Mouse (Mus musculus) kidney, postnatal 14 days (tissue): Measurements from ENCODE around the gene 2010003K11Rik.

Experiments used
- DNase-seq: peaks from one replicate; pipeline ENCODE4 v3.0.0; 2022; ENCODE audit warnings: mixed read lengths

2010003K11Rik gene

DNA sequence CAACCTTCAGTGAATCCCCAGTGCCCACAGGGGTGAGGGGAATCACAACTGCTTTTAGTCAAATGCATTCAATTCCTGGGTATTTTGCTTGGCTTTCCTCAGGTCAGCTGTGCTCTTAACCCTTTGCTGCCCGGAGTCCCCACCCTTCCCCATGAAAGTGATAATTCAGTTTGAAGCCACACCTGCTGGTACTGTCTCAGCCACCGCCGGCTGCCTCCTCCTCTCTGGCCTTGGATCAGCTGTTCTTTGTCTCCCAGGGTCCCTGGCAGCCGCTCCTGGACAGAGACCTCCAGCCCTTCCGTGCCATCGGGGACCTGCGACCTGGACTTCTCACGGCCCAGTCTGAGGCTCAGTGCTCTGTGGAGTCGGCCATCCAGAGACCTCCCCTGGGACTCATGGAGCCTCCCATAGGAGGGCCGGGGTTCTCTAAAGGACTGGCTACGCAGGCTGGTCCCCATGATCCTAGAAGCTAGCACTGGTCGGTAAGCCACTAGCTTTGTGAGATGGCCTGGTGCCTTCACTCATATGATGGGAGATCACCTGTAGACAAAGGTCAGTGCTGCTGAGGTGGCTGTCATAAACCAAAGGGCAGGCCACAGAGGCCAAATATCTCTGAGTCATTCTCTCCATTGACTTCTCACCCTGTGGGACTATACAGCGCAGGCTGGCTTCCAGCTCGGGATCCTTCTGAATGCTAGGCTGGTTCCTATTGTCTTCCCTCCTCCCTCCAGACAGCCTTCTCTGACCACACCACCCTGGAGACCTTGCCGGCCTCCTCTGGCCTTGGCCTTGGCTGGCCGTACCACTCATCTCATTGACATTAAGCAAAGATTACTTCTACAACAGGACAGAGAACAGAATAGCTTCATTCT, at the start of gene 2010003K11Rik:
Gene 2010003K11Rik, minus strand, starts transcription at position 522 of the 872 bp plus-strand sequence.
- peak; percentile 21 for DNase-seq

DNA sequence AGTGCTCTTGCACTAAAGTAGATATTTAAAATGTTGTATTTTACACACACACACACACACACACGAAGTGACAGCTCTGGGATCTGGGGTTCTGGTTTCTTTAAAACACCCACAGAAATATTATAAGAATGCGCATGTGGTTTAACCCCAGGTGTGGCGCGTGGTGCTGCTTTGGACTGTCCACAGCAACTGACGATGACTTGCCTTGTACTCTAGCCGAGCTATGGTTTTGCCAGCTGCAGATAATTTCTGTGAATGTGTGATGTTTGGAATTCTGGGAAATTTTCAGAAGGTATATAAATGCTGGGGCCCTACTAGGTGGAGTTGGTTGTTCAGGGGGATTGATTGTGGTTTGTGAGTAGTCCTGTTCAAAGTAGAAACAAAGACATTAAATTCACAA, 49.4 kb upstream of the 2010003K11Rik start:
- DNase-seq, result no peak

DNA sequence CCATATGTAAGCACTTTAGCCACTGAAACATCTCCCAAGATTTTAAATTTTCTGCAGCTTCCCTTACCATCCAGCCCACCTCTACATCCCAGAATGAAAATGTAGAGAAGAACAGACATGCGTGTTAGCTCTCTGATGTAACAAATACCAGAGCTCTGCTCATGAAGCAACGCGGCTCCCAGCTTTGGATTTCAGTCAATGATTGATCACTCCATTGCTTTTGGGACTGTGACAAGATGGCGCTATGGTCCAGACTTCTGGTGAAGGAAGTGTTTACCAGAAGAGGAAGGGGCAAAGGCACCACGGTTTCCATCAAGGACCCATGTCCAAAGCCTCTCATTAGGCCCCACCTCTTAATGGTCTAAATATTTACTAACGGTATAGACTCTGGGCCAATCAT, 47.5 kb upstream of the 2010003K11Rik start:
- DNase-seq, result no peak

GRCm38 (mm10) chr19:4545091-4545490, 46.7 kb upstream of the 2010003K11Rik start:
- DNase-seq, result no peak

DNA sequence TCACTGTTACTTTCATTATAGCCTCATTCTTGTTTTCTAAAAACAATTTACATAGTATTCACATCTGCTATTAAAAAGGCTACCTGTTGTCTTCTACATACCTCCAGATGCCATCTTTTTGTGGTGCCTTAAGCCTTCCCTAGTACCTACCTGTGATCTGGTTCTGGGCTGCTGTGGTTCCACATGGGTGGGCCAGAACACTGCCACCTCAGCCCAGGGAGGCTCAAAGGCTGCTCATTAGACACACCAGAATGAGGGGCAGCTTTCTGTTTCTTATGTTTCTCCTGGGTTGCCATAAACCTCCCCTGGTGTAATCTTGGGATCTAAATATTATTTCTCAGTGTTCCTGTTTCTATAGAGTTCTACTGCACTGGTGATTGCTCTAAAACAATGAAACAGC, 43.7 kb upstream of the 2010003K11Rik start:
- DNase-seq, result peak; percentile 35

- peak; percentile 23 for DNase-seq
These were observed 42.6 kb upstream of the 2010003K11Rik start for GRCm38 (mm10) chr19:4540992-4541391.

DNA sequence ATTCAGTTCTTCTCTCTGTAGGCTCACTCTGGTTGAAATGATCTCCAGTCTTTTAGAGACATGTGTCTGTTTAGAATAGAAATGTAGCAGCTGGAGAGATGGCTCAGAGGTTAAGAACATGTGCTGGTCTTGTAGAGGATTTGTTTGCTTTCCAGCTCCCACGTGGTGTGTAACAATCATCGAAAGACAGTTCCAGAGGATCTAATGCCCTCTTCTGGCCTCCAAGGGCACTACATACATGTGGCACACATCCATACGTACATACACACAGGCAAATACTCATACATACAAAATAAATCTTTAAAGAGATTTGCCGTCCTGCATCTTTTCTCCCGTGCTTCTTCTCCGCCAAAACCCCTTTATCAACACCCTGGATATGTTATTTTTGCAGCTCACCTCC, 41.9 kb upstream of the 2010003K11Rik start:
- no peak for DNase-seq

GRCm38 (mm10) chr19:4536606-4537005, 38.2 kb upstream of the 2010003K11Rik start:
- DNase-seq, result peak; percentile 18

- no peak for DNase-seq
These were observed 37.5 kb upstream of the 2010003K11Rik start for GRCm38 (mm10) chr19:4535922-4536321.

GRCm38 (mm10) chr19:4534646-4535045, 36.3 kb upstream of the 2010003K11Rik start:
- no peak for DNase-seq

GRCm38 (mm10) chr19:4521426-4522050, 23.2 kb upstream of the 2010003K11Rik start:
- DNase-seq, result no peak

GRCm38 (mm10) chr19:4517483-4517882, 19.1 kb upstream of the 2010003K11Rik start:
- no peak for DNase-seq

DNA sequence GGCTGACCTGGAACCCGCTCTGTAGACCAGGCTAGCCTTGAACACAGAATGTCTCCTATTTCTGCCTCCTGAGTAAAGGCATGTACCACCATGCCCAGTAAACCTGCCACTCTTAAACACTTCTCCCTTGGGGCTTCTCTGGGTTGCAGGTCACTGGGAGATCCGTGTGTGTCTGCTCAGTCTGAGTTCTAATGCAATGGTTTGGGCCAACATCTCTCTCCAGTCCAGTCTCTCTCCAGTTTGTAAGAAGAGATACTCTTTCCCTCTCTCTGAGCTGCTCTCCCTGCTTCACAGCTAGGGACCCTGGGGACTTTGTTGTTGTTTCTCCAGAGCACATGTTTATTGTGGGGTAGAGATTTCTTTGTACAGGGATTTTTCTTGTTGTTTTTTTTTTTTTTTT, 17.9 kb upstream of the 2010003K11Rik start:
- no peak for DNase-seq

DNA sequence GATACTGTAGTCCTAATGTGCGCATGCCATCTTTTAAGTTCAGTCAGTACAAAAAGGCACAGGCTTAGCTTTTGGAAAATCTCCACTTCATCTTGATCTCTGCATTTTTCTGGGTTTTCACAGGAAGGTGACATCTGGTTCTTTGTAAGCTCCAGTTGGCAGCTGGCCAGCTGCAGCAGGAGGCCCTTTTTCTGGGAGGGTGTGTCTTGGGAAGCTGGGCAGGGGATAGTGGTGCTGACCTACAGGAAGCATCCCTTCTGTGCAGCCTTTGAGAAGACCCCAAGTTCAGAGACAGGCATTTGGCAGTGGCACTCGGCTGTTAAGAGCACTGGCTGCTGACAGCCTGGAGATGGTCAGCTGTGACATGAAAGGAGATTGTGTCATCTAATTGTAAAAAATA, 17.4 kb upstream of the 2010003K11Rik start:
- DNase-seq, result peak; percentile 40

DNA sequence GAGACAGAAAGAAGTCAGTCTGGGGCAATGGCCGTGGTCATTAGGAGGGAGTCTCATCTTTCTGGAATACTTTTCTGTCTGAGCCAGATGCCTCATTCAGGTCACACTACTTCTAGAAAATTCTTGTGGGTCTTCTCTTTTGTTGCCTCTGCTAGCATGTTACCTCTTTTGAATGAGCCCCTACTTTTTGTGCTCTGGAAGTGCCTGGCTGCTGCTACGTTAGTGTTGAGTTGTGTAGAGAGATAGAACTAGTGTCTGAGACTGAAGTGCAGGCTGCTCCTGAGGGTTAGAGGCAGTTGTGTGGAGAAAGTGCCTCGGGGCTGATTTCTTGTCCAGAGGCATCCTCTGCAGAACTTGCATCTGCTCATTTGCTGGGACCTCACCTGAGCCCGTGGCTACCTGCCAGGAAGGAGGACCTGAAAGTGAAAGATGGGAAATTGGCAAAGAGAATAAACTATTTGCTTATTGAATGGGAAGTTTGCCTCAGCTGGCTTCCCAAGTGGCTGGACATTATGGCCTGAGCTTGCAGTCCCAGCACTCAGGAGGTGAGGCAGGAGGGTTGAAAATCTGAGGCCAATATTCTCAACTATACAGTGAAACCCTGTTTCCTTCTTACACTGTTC, 15.0 kb upstream of the 2010003K11Rik start:
- DNase-seq, result no peak

DNA sequence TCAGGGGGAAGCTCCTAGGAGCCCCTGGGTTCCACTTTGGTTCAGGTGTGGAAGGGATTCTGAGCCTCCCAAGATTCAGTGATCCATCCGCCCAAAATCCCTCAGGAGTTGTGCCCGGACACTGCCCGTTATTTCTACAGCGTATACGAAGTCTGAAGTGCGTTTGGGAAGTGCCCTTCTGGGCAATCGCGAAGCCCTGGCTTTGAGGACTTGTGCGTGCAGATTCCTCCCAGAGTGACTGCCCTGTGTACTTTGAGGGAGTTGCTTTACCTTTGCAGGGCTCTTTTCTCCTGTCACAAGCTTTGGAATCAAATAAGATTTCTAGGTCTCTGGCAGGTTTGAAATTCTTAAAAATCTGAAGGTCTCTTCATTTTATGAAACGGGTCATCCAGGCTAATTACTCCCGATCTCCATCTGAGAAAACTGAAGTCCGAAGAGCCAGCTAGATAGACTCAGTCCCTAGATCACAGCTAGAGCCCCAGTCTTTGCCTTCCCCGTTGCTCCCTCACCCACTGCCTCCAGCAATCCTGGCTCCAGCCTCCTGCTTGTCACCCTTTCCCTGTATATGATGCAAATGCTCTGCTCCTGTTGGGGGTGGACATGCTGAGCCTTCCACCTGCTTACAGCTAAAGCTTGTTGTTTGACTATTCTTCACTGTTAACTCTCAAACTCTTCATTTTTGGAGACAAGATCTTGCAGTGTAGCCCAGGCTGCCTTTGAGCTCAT, 12.9 kb upstream of the 2010003K11Rik start:
- DNase-seq, result no peak

DNA sequence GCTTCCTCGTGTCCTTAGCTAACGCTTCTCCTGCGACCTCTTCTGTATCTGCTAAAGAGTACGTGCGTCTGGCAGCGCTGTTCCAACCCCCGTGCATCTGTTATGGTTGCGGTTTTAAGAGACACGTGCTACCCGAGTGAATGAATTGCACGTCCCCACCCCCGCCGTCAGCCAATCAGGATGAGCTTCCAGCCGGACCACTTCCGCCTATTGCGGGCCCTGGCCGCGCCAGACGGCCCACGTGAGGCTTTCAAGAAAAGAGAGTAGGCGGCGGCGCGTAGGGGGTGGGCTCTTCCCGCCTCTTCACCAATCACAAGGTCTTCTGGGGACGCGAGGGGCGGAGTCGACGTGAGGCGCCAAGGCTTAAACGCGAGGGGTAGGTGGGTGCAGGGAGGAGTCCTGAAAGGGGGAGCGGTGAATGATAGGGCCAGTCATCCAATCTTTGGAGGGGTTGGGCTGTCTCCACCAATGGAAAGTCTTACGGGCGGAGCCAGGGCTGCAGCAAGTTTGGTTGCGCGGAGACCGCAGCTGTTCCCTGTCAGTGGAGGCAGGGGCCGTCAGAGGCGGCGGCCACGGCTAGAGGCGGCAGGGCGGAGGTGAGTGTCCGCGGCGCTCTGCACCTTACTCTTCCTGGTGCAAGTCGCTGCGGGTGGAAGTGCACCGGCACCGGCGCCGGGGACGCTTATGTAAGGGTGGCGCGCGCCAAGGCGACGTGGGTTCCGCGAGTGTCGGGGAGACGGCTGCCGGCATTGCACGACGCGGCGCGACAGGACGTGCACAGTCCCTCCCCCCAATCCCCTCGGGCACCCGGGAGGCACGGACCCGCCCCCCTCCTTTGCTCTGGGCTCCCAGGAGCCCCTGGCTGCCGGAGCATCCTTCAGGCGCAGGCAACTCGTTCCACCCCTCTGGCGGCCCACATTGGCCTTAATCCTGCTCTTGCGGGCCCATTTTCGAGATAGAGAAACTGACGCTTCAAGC, 11.9 kb upstream of the 2010003K11Rik start, which contains the start of gene Pcx:
Gene Pcx, plus strand, starts transcription at position 487 of the 978 bp plus-strand sequence.
- DNase-seq, result peak; percentile 99

GRCm38 (mm10) chr19:4507746-4508145, 9.4 kb upstream of the 2010003K11Rik start:
- DNase-seq, result no peak

DNA sequence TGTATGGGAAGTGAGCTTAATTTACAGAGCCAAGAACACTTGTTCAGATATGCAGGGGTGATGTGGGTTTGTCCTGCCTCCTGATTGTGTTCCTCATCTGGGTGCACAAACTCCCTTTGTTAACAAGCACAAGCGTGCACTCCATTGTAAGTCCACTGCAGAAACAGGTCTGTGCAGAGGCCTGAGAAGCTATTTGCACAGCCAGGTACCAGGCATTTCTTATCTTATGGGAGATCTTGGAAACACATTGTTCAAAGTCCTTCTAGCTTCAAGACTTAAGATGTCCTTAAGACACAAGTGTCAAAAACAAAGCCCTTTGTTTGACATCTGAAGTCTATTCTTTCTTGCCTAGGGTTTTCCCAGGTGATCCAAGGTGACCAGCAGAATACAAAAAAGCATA, 6.4 kb upstream of the 2010003K11Rik start:
- no peak for DNase-seq

- DNase-seq, result no peak
These were observed 4.3 kb upstream of the 2010003K11Rik start for GRCm38 (mm10) chr19:4502701-4503100.

GRCm38 (mm10) chr19:4497263-4497973, 965 bp downstream of the 2010003K11Rik start:
- DNase-seq, result peak; percentile 79
